Mouse (Mus musculus) intestine, embryonic 14.5 days (tissue): ENCODE data around the gene Ulk3. TPM values are rescaled to one million over a fixed set of nuclear protein-coding genes. Genes with fewer than 3 reads are reported as not detected.

Experiments
- ATAC-seq: fragments of 200-750 bp; cut with Nextera tagmentation; replicated peaks from 2 replicates; pipeline ENCODE4 v1.8.0; 2017; ENCODE audit warnings: low read depth, moderate number of reproducible peaks, moderate TSS enrichment, moderate library complexity; ENCODE audit not compliant: low FRiP score, low TSS enrichment
- DNase-seq: peaks from one replicate; pipeline ENCODE4 v3.0.0-alpha.2; 2018; ENCODE audit warnings: low spot score
- H3K27ac ChIP-seq: fragments of 300-500 bp; sonication (generic); 2 replicates; pipeline ENCODE4 v1.5.1; 2014; ENCODE audit warnings: low read depth, mild to moderate bottlenecking, control low read depth
- H3K27me3 ChIP-seq: fragments of 300-500 bp; sonication (generic); replicated peaks from 2 replicates; pipeline ENCODE4 v1.6.1; 2014; ENCODE audit warnings: low read length, control low read depth; ENCODE audit not compliant: control insufficient read depth, insufficient read depth
- H3K36me3 ChIP-seq: fragments of 300-500 bp; sonication (generic); 2 replicates; pipeline ENCODE4 v1.6.1; 2014; ENCODE audit warnings: low read length, control low read depth; ENCODE audit not compliant: control insufficient read depth, insufficient read depth
- H3K4me1 ChIP-seq: fragments of 300-500 bp; sonication (generic); replicated peaks from 2 replicates; pipeline ENCODE4 v1.6.1; 2014; ENCODE audit warnings: low read length, control low read depth, mixed read lengths; ENCODE audit not compliant: control insufficient read depth, insufficient read depth
- H3K4me2 ChIP-seq: fragments of 300-500 bp; sonication (generic); 2 replicates; pipeline ENCODE4 v1.6.1; 2014; ENCODE audit warnings: low read length
- H3K4me3 ChIP-seq: fragments of 300-500 bp; sonication (generic); 2 replicates; pipeline ENCODE4 v1.5.1; 2014; ENCODE audit warnings: low read depth, low read length, control low read depth, mixed read lengths
- H3K9ac ChIP-seq: fragments of 300-500 bp; sonication (generic); 2 replicates; pipeline ENCODE4 v1.6.1; 2014; ENCODE audit warnings: mild to moderate bottlenecking, low read length
- H3K9me3 ChIP-seq: fragments of 300-500 bp; sonication (generic); 2 replicates; pipeline ENCODE4 v1.6.1; 2016; ENCODE audit warnings: low read length, control low read depth; ENCODE audit not compliant: control insufficient read depth
- WGBS: fragments of 180-500 bp; shearing (Covaris S2); extraction: QIAGEN DNeasy Blood & Tissue Kit; methylation state at CpG from one replicate; pipeline ENCODE4 v1.1.7; 2014; 5-methylcytosine and 5-hydroxymethylcytosine counted together
- polyA plus RNA-seq: library from polyadenylated mRNA; unstranded; fragments of >200 nt; fragmentation: Nextera tagmentation; extraction: Ambion mirVana; gene quantifications from 2 replicates; pipeline ENCODE4 v1.2.1, GENCODE M21; 2014

Gene Ulk3
- polyA plus RNA-seq, 1 experiment from 2014 or later: 14.3 TPM

DNA sequence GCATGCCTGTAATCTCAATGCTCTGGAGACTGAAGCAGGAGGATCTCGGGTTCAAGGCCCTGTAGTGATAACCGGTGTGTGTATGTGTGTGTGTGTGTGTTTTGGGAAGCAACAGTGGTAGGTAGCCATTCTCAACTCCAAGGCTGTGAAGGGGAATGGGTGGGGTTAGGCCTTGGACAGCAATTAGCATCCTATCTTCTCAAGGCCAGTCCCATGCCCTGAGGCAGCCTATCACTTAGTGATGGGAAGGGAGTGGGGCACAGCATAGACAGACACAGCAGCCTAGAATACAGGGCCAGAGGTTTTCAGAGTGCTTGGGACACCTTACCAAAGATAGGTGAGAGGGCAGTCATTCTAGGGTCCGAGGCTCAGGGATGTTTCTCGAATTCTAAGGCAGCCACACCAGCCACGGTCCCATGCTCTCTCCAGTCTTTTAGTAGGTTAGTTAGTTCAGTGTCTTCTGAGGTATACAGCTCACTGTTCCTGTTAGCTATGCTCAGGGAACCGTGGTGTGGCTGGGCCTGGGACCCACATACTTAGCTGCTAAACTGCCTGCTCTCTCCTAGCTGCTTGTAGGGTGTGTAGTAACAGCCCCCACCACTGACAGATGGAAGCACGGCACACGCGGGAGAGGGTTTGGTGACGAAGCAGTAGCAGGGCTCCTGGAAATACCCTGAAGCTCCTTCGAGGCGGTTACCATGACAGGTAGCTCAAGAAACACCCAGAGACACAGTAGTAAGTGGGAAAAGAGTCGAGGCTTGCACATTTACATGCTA lies 52.7 kb downstream of the Ulk3 start:
- Histone ChIP-seq H3K27ac (no peak overlapping the region), H3K9me3 (no peaks in the 10 kb centered on the region), H3K4me1 (peaks cover 66% of the 10 kb centered on the region), H3K4me3 (no peak overlapping the region), H3K4me2 (no peak overlapping the region), H3K9ac (no peak overlapping the region), H3K27me3 (no peaks in the 10 kb centered on the region), H3K36me3 (peaks cover 7% of the 10 kb centered on the region)
- no peak for DNase-seq
- WGBS: 85% methylated on average over 13 of the region's 13 CpGs
- no peak for ATAC-seq

DNA sequence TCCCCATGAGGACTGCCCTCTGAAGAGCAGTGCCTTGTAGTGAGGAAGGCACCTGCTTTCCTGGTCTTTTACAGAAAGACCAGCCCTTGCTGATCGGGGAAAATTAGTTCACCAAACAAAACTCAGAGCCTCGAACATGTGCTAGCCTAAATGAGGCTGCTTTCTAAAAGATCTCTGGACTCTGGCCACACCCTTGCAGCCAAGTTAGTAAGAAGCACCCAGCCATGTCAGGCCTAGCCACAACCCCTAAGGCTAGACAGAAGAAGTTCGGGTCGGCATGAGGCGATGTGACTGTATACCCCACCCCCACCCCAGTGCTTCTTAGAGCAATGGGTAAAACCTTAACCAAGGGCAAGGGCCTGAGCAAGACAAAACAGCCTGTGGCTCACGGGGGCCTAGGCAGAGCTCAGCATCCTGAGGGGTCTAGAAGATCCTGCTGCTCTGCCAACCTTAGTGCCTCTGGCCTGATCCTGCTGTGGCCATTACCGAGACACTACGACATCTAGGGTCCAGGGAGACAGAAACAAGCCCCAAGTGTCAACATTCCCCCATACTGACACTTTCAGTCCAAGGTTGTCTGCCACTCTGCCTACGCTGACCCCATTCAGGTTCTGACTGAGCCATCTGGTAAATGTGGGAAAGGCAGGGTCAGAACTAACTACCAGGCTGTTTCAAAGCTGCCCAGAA lies 54.1 kb downstream of the Ulk3 start:
- DNase-seq (no peak), ATAC-seq (no peak)
- Histone ChIP-seq H3K4me1 (peaks cover 53% of the 10 kb centered on the region), H3K4me3 (peak overlapping the region; percentile 88), H3K27ac (no peak overlapping the region), H3K36me3 (peaks cover 7% of the 10 kb centered on the region), H3K9me3 (no peaks in the 10 kb centered on the region), H3K27me3 (no peaks in the 10 kb centered on the region), H3K9ac (peak overlapping the region; percentile 96), H3K4me2 (peak overlapping the region; percentile 71)
- WGBS: 62% methylated on average over 9 of the region's 9 CpGs

DNA sequence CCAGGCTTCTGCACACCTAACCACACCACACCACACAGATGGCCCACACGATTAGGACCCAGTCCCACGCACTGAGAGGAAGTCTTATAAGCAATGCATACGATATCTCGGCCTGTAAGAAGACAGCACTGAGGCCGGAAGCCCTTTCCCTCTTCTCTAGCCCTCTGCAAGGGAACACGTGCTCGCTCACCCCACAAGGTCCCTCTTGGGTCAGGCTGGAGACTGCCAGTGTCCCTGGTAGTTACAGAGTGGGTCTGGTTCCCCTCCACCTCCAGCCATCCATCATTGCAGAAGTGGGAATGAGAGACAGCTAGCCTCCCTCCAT lies 54.6 kb downstream of the Ulk3 start:
- peaks cover 7% of the 10 kb centered on the region for H3K36me3 ChIP-seq
- peak overlapping the region; percentile 71 for H3K4me2 ChIP-seq
- H3K4me1 ChIP-seq: peaks cover 48% of the 10 kb centered on the region
- H3K4me3 ChIP-seq: peak overlapping the region; percentile 88
- DNase-seq (no peak), ATAC-seq (no peak)
- H3K27me3 ChIP-seq: no peaks in the 10 kb centered on the region
- H3K27ac ChIP-seq: no peak overlapping the region
- H3K9ac ChIP-seq: peak overlapping the region; percentile 96
- WGBS: 35% methylated on average over 7 of the region's 7 CpGs
- H3K9me3 ChIP-seq: no peaks in the 10 kb centered on the region

DNA sequence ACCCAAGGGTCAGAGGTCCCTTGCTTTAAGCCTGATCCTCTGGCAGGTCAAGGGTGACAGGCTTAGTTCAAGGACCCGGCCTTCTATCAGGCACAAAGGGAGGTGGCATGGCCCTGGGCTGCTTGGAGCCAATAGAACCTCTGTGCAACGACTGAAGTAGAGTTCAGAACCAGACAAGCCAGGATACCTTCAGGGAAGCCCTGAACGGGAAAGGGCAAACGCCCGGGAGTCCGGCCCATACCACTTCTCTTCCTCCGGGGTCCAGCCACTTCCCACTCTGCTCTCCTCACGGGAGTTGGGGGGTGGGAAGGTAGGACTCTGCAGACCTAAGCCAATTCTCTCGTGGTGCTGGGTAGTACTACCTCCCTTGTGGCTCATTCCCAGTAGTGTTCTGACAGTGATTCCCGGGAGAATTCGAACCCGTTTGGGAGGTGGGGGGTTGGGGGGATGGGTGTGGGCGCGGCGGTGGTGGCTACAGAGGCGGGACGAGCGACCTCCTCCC lies 55.2 kb downstream of the Ulk3 start:
- Histone ChIP-seq H3K4me1 (peaks cover 41% of the 10 kb centered on the region), H3K9ac (peak overlapping the region; percentile 96), H3K36me3 (peaks cover 7% of the 10 kb centered on the region), H3K4me3 (peak overlapping the region; percentile 88), H3K9me3 (no peaks in the 10 kb centered on the region), H3K27me3 (no peaks in the 10 kb centered on the region), H3K27ac (peak overlapping the region; percentile 96; the same call in 1 of the 2 replicates), H3K4me2 (peak overlapping the region; percentile 71)
- no peak for DNase-seq
- WGBS: under 1% methylated on average over 18 of the region's 18 CpGs
- no peak for ATAC-seq

DNA sequence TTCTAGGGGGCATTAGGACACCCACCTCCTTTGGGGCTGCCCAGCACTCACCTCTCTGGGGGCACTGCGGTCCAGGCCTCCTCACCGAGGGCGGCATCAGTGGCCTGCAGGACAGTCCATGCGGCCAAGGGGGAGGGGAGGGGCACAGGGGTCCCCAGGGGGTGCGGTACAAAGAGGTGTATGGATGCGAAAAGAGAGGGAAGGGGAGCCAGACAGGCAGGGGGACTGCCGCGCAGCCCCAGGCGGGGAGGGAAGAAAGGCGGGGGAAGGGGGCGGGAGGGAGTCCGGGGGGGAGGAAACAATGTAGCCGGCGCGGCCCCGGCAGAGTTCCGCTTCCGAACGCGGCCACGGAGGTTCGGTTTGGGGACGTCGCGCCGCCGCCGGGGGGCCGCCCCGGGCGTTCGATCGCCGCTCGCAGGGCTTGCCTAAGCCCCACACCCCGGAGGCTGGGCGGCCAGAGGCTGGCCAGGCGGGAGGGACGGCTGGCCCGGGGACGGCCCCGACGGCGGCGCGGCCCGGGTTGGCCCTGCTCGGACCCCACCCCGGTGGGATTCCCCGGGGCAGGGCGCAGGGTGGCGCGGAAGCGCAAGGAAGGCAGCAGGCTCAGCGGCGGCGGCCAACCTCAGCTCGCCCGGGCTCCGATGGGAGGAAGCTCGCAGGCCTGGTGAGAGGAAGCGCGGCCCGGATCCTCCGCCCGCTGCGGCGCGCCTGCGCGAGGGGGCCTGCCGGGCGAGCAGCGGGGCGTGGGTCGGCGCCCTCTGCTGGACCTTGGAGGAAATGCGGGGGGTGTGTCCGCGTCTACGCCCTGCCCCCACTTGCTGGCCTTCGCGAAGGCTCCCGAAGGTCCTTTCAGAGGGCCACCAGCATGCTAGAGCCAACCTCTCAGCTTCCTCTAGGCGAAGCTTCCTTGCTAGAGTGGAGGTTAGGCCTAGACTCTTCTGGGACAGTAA lies 56.0 kb downstream of the Ulk3 start:
- no peaks in the 10 kb centered on the region for H3K9me3 ChIP-seq
- ATAC-seq (peak; percentile 81), DNase-seq (peak; percentile 98)
- H3K4me2 ChIP-seq: peak overlapping the region; percentile 71
- peak overlapping the region; percentile 88 for H3K4me3 ChIP-seq
- peak overlapping the region; percentile 96 for H3K9ac ChIP-seq
- peaks cover 7% of the 10 kb centered on the region for H3K36me3 ChIP-seq
- peak overlapping the region; percentile 96 for H3K27ac ChIP-seq
- under 1% methylated on average over 57 of the region's 85 CpGs for WGBS
- H3K27me3 ChIP-seq: no peaks in the 10 kb centered on the region
- peaks cover 34% of the 10 kb centered on the region for H3K4me1 ChIP-seq

Other genes with a start within 250 kb of the Ulk3 start
- gene Ppcdc, start 149.3 kb upstream of the Ulk3 start, polyA plus RNA-seq: 27.5 and 29.2 TPM in 2 replicates
- gene Scamp5, start 121.4 kb upstream of the Ulk3 start, polyA plus RNA-seq: 13.1 and 13.7 TPM in 2 replicates
- gene Rpp25, start 85.4 kb upstream of the Ulk3 start, polyA plus RNA-seq: 8.6 and 10.7 TPM in 2 replicates
- gene Cox5a, start 68.2 kb upstream of the Ulk3 start, polyA plus RNA-seq: 622 and 687 TPM in 2 replicates
- gene Fam219b, start 51.9 kb upstream of the Ulk3 start, polyA plus RNA-seq: 18.9 and 21.9 TPM in 2 replicates
- 40.4 and 42.7 TPM in 2 replicates for gene Mpi, start 36.7 kb upstream of the Ulk3 start, polyA plus RNA-seq
- 75.5 and 80.2 TPM in 2 replicates for gene Scamp2, start 28.5 kb upstream of the Ulk3 start, polyA plus RNA-seq
- not detected in 2 replicates for gene Cplx3, start 16.8 kb downstream of the Ulk3 start, polyA plus RNA-seq
- not detected in 2 replicates for gene Lman1l, start 31.3 kb downstream of the Ulk3 start, polyA plus RNA-seq
- gene Csk, start 64.2 kb downstream of the Ulk3 start, polyA plus RNA-seq: 28.0 and 31.4 TPM in 2 replicates
- not detected in 2 replicates for gene Cyp1a2, start 94.3 kb downstream of the Ulk3 start, polyA plus RNA-seq
- gene Cyp1a1, start 98.5 kb downstream of the Ulk3 start, polyA plus RNA-seq: not detected in 2 replicates
- 25.1 and 25.7 TPM in 2 replicates for gene Edc3, start 119.1 kb downstream of the Ulk3 start, polyA plus RNA-seq
- gene Clk3, start 176.4 kb downstream of the Ulk3 start, polyA plus RNA-seq: 64.2 and 69.6 TPM in 2 replicates
- 7.3 and 8.4 TPM in 2 replicates for gene Arid3b, start 247.3 kb downstream of the Ulk3 start, polyA plus RNA-seq